Mouse (Mus musculus): ENCODE results near the gene Nfkbil1. TPM values are rescaled to one million over a fixed set of nuclear protein-coding genes. Genes with fewer than 3 reads are reported as not detected.

The Nfkbil1 gene
- polyA plus RNA-seq, 1 experiment: 57.1 TPM

DNA sequence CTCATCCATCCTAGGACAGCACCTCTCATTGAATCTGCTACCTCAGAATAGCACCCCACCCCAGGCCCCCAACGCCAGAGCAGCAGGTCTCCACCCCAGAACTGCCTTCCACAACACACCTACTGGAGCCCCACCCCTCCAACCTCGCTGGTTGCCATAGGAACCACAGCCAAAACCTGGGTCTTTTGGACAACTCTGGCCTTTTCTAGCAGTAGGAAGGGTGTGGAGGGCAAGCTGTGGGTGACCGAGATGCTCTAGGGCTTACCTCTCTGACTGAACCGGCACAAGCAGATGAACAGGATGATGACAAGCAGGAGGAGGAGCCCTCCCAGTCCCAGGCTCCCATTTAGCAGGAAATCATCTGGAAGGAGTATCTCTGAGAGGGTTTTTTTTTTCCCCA, 48.9 kb downstream of the Nfkbil1 start:
- Histone ChIP-seq H3K9me3 (no peaks in the 10 kb centered on the region), H3K4me3 (replicated peaks) (peak overlapping the region; percentile 90), H3K4me1 (peaks cover 74% of the 10 kb centered on the region), H3K27me3 (replicated peaks) (no peaks in the 10 kb centered on the region), H3K36me3 (replicated peaks; ENCODE audit: low read length) (peaks cover 24% of the 10 kb centered on the region)
- TF ChIP-seq FLI1 (IDR thresholded peaks at IDR 0.05; ENCODE audit: low read length) (no peak), GATA1 (IDR thresholded peaks at IDR 0.05; ENCODE audit: borderline replicate concordance, low read length) (no peak)

DNA sequence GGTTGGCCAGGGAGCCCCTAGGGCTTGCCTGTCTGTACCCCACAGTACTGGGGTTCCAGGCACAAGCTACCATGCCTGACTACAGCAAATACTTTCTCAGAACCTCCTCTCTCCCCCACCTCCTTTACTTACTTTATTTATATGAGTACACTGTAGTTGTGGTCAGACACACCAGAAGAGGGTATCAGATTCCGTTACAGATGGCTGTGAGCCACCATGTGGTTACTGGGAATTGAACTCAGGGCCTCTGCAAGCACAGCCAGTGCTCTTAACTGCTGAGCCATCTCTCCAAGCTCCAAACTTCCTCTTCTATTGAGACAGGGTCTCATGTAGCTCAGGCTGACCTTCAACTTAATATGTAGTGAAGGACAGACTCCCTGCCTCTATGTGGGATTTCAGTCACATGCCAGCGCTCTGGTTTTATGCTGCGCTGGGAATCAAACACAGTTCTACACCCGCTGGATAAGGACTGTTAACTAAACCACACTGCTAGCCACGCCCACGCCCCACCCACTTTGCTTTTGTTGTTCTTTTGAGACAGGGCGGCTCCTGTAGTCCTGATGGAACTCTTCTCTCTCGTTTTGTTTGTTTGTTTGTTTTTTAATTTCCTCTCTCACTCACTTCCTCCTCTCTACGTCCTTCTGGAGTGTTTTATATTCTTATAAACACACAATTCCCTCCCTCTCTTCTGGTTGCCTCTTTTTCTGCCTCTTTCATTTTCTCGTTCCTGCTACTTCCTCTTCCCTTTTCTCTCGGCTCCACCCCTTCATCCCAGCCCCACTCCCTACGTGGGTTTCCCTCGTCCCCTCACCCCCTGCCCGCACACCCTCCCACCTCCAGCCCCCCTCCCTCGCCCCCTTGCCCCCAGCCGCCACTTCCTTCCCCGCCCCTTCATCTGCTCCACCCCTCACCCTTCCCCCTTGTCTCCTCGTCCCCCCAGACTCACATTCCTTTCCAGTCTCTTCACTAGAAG, 49.7 kb downstream of the Nfkbil1 start:
- Histone ChIP-seq H3K4me3 (replicated peaks) (peak overlapping the region; percentile 90), H3K27me3 (replicated peaks) (no peaks in the 10 kb centered on the region), H3K9me3 (no peaks in the 10 kb centered on the region), H3K4me1 (peaks cover 66% of the 10 kb centered on the region), H3K36me3 (replicated peaks; ENCODE audit: low read length) (peaks cover 24% of the 10 kb centered on the region)
- TF ChIP-seq GATA1 (IDR thresholded peaks at IDR 0.05; ENCODE audit: borderline replicate concordance, low read length): no peak
- no peak for TF ChIP-seq FLI1 (IDR thresholded peaks at IDR 0.05; ENCODE audit: low read length)

DNA sequence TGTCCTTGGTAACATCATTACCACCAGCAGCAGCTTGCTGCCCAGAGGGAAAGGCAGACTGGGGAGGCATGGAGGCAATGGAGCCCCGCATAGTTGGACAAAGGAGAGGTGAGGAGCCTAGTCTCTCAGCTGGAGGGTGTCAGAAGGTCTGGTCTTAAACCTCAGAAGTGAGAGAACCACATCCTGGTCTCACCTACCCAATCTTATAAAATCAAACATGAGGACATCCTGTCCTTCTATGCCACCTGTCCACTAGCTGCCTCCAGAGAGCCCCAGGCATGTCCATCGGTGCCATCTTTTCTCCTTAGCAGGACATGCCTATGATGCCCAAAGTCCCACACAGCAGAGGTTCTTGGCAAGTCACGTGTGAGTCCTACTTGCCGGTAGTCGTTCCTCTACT, 55.5 kb downstream of the Nfkbil1 start:
- H3K27me3 ChIP-seq (replicated peaks): no peaks in the 10 kb centered on the region
- peaks cover 44% of the 10 kb centered on the region for H3K4me1 ChIP-seq
- TF ChIP-seq GATA1 (IDR thresholded peaks at IDR 0.05; ENCODE audit: borderline replicate concordance, low read length) (no peak), FLI1 (IDR thresholded peaks at IDR 0.05; ENCODE audit: low read length) (no peak)
- no peak overlapping the region for H3K4me3 ChIP-seq (replicated peaks)
- H3K9me3 ChIP-seq: no peaks in the 10 kb centered on the region
- H3K36me3 ChIP-seq (replicated peaks; ENCODE audit: low read length): peaks cover 43% of the 10 kb centered on the region

DNA sequence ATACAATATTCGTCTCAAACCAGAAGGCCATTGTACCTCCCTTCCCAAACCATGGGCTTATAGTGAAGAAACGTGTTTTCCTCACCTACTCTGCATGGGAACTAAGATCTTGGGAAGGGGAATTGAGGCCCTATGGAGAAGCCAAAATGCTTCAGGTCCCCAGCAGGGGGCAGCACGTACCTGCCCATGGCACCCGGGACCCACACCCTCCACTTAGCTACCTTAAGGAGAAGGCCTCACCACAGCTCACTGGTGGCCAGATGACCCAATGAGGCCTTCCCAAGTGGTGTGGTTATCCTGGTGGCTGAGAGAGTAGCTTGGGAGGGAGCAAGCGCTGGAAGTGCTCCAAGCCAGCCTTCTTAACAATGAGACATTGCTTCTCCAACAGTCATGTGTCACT, 57.1 kb downstream of the Nfkbil1 start:
- Histone ChIP-seq H3K4me1 (peaks cover 43% of the 10 kb centered on the region), H3K4me3 (replicated peaks) (no peak overlapping the region), H3K27me3 (replicated peaks) (no peaks in the 10 kb centered on the region), H3K36me3 (replicated peaks; ENCODE audit: low read length) (peaks cover 28% of the 10 kb centered on the region), H3K9me3 (no peaks in the 10 kb centered on the region)
- TF ChIP-seq FLI1 (IDR thresholded peaks at IDR 0.05; ENCODE audit: low read length): no peak
- no peak for TF ChIP-seq GATA1 (IDR thresholded peaks at IDR 0.05; ENCODE audit: borderline replicate concordance, low read length)

DNA sequence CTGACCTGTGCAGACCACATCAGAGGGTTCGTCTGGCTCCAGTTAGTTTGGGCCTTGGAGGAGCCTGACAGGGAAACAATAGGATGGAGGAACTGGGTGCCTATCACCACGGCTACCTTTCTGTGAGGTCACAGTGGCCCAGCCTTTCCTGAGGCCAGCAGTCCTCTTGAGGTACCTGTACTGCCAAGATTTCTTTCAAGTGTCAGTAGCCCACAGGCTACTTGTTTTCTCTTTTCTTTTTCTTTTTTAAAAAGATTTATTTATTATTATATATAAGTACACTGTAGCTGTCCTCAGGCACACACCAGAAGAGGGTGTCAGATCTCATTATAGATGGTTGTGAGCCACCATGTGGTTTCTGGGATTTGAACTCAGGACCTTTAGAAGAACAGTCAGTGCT, 59.6 kb downstream of the Nfkbil1 start, which contains the start of gene Aif1:
Aif1 (minus strand) TSS at position 101 of the 400 bp plus-strand sequence.
- H3K36me3 ChIP-seq (replicated peaks; ENCODE audit: low read length): peaks cover 21% of the 10 kb centered on the region
- TF ChIP-seq GATA1 (IDR thresholded peaks at IDR 0.05; ENCODE audit: borderline replicate concordance, low read length) (no peak), FLI1 (IDR thresholded peaks at IDR 0.05; ENCODE audit: low read length) (no peak)
- H3K4me3 ChIP-seq (replicated peaks): no peak within 1 kb of the TSS
- no peaks in the 10 kb centered on the region for H3K9me3 ChIP-seq
- H3K27me3 ChIP-seq (replicated peaks): no peaks in the 10 kb centered on the region
- peaks cover 59% of the 10 kb centered on the region for H3K4me1 ChIP-seq

DNA sequence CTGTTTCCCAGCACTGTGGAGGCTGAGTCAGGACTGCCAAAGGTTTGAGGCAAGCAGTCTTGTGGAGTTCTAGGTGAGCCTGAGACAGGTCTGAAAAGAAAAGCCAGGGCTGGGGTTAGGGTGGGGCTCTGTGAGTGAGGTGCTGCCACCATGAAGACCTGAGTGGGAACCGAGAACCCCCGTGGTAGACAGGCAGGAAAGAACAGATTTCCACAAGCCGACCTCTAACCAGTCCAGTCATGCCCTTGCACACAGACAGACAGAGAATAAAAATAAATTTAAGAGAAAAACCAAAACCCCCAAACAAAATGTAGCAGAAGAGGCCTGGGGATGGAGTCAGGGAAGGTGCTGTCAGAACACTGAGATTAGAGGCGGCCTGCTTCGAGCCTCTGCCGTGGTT, 60.2 kb downstream of the Nfkbil1 start:
- TF ChIP-seq FLI1 (IDR thresholded peaks at IDR 0.05; ENCODE audit: low read length) (no peak), GATA1 (IDR thresholded peaks at IDR 0.05; ENCODE audit: borderline replicate concordance, low read length) (no peak)
- no peak overlapping the region for H3K4me3 ChIP-seq (replicated peaks)
- H3K9me3 ChIP-seq: no peaks in the 10 kb centered on the region
- H3K4me1 ChIP-seq: peaks cover 58% of the 10 kb centered on the region
- no peaks in the 10 kb centered on the region for H3K27me3 ChIP-seq (replicated peaks)
- H3K36me3 ChIP-seq (replicated peaks; ENCODE audit: low read length): peaks cover 19% of the 10 kb centered on the region

DNA sequence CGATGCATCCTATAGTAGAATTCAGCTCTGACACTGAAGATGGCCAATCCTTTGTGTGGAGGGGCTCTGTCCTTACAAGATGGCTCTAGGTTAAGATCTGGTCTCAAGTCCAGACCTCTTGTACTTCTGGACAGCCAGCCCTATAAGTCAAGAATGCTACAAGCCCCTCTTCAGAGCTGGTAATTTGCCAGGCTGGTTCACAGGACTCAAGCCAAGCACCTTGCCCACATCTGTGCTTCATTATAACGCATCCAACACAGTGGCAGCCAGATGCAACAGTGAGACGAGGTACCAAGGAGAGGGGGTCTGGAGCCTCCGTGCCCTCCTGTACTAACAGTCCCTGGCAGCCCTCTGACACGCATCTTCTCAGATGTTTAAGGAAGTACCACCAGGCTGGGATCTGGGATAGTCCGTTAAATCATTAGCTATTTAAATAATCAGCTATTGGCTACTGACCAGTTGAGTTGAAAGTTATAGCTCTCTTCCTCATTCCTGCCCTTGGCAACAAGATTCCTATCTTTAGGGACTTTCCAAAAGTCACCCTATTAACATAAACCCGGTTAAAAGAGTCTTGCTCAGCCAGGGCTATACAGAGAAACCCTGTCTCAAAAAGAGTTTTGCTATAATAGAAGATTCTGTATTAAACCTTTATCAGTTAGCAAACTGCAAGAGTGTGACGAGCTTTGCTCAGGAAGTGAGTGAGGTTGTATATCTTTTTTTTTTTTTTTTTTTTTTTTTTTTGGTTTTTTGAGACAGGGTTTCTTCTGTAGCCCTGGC, 61.2 kb downstream of the Nfkbil1 start:
- Histone ChIP-seq H3K9me3 (no peaks in the 10 kb centered on the region), H3K27me3 (replicated peaks) (no peaks in the 10 kb centered on the region), H3K4me1 (peaks cover 52% of the 10 kb centered on the region), H3K36me3 (replicated peaks; ENCODE audit: low read length) (peaks cover 9% of the 10 kb centered on the region), H3K4me3 (replicated peaks) (peak overlapping the region; percentile 19)
- no peak for TF ChIP-seq GATA1 (IDR thresholded peaks at IDR 0.05; ENCODE audit: borderline replicate concordance, low read length)
- TF ChIP-seq FLI1 (IDR thresholded peaks at IDR 0.05; ENCODE audit: low read length): no peak

DNA sequence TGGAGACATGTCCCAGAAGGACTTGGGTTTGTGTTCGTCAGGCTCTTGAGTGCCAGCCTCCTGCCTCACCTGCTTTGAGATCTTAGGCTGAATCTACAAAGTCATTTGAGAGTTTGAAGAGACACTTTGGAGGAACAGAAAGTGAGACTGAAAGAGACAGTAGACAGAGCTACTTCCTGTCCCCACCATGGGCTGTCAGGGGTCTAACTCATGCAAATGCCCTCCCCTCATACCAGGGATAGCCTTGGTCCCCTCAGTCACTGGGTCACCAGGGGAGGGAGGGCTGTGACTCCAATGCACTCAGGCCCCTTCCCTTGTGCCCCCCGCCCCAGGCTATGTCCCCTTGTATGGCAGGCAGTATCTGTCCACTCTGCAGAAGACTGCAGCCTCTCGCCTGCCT, 62.3 kb downstream of the Nfkbil1 start:
- Histone ChIP-seq H3K36me3 (replicated peaks; ENCODE audit: low read length) (peaks cover 4% of the 10 kb centered on the region), H3K27me3 (replicated peaks) (no peaks in the 10 kb centered on the region), H3K4me1 (peaks cover 51% of the 10 kb centered on the region), H3K4me3 (replicated peaks) (peak overlapping the region; percentile 80), H3K9me3 (no peaks in the 10 kb centered on the region)
- TF ChIP-seq GATA1 (IDR thresholded peaks at IDR 0.05; ENCODE audit: borderline replicate concordance, low read length) (no peak), FLI1 (IDR thresholded peaks at IDR 0.05; ENCODE audit: low read length) (no peak)

DNA sequence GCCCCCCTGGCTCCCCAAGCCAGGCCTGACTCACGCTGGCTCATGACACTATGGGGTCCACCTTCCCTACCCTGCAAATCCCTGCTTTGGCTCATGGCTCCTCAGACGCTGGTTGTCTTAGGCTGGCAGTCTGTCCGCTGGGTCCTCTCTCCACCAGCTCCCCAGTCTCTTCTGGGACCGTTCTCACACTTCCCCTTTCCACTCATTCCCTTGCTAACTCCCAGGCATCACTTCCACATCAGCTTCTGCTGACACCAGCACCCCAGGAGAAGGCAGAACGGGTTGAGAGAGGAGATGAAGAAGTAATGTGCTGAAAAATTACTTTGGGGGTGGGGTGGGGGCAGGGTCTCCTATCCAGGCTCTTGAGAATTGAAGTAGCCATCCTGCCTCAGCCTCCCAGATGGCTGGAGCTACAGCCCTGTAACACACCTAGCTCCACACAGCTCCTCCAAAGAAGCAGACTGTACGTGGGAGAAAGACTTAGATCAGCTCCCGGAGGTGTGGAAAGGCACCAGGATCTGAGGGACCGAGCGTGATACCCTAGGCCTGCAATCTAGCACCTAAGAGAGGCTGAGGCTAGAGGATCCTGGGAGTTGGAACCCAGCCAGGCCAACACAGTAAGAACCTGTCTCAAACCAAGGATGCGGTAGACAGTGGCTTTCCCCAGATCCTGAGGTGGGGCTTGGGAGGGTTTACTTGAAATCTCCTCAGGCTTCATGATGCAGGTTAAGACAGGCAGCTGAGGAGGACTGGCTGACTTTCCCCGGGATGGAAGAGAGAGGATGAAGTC, 63.0 kb downstream of the Nfkbil1 start:
- Histone ChIP-seq H3K36me3 (replicated peaks; ENCODE audit: low read length) (peaks cover 5% of the 10 kb centered on the region), H3K27me3 (replicated peaks) (no peaks in the 10 kb centered on the region), H3K4me3 (replicated peaks) (peak overlapping the region; percentile 78), H3K9me3 (no peaks in the 10 kb centered on the region), H3K4me1 (peaks cover 53% of the 10 kb centered on the region)
- TF ChIP-seq FLI1 (IDR thresholded peaks at IDR 0.05; ENCODE audit: low read length) (no peak), GATA1 (IDR thresholded peaks at IDR 0.05; ENCODE audit: borderline replicate concordance, low read length) (no peak)

Other genes with a start within 250 kb of the Nfkbil1 start
- 188 and 650 TPM in 2 replicates for gene Vars, start 234.8 kb downstream of the Nfkbil1 start, polyA plus RNA-seq (2012; ENCODE audit: insufficient read depth, low replicate concordance)
- 0.38 and 0.40 TPM in 2 replicates for gene Vwa7, start 219.2 kb downstream of the Nfkbil1 start, polyA plus RNA-seq (2012; ENCODE audit: insufficient read depth, low replicate concordance)
- 4.1 and 5.4 TPM in 2 replicates for gene Sapcd1, start 207.8 kb downstream of the Nfkbil1 start, polyA plus RNA-seq (2012; ENCODE audit: insufficient read depth, low replicate concordance)
- 10.5 and 10.9 TPM in 2 replicates for gene Msh5, start 189.0 kb downstream of the Nfkbil1 start, polyA plus RNA-seq (2012; ENCODE audit: insufficient read depth, low replicate concordance)
- gene Clic1, start 185.8 kb downstream of the Nfkbil1 start, polyA plus RNA-seq (2012; ENCODE audit: insufficient read depth, low replicate concordance): 244 and 373 TPM in 2 replicates
- gene Ddah2, start 176.8 kb downstream of the Nfkbil1 start, polyA plus RNA-seq (2012; ENCODE audit: insufficient read depth, low replicate concordance): 30.5 and 36.5 TPM in 2 replicates
- 14.8 and 15.5 TPM in 2 replicates for gene Ly6g6c, start 170.4 kb downstream of the Nfkbil1 start, polyA plus RNA-seq (2012; ENCODE audit: insufficient read depth, low replicate concordance)
- 53.5 and 66.3 TPM in 2 replicates for gene Mpig6b, start 169.6 kb downstream of the Nfkbil1 start, polyA plus RNA-seq (2012; ENCODE audit: insufficient read depth, low replicate concordance)
- not detected in 2 replicates for gene Ly6g6e, start 158.9 kb downstream of the Nfkbil1 start, polyA plus RNA-seq (2012; ENCODE audit: insufficient read depth, low replicate concordance)
- gene Ly6g6d, start 157.7 kb downstream of the Nfkbil1 start, polyA plus RNA-seq (2012; ENCODE audit: insufficient read depth, low replicate concordance): 79.9 and 106 TPM in 2 replicates
- 517 and 745 TPM in 2 replicates for gene Ly6g6f, start 150.2 kb downstream of the Nfkbil1 start, polyA plus RNA-seq (2012; ENCODE audit: insufficient read depth, low replicate concordance)
- gene Abhd16a, start 146.5 kb downstream of the Nfkbil1 start, polyA plus RNA-seq (2012; ENCODE audit: insufficient read depth, low replicate concordance): 211 and 290 TPM in 2 replicates
- gene Ly6g5c, start 127.5 kb downstream of the Nfkbil1 start, polyA plus RNA-seq (2012; ENCODE audit: insufficient read depth, low replicate concordance): not detected in 2 replicates
- gene Ly6g5b, start 120.4 kb downstream of the Nfkbil1 start, polyA plus RNA-seq (2012; ENCODE audit: insufficient read depth, low replicate concordance): 0.23 TPM in 1 of 2 replicates, not detected in the other
- 46.5 and 57.4 TPM in 2 replicates for gene Gpank1, start 114.3 kb downstream of the Nfkbil1 start, polyA plus RNA-seq (2012; ENCODE audit: insufficient read depth, low replicate concordance)
- 75.6 and 82.2 TPM in 2 replicates for gene Csnk2b, start 113.7 kb downstream of the Nfkbil1 start, polyA plus RNA-seq (2012; ENCODE audit: insufficient read depth, low replicate concordance)
- gene D17H6S53E, start 109.4 kb downstream of the Nfkbil1 start, polyA plus RNA-seq (2012; ENCODE audit: insufficient read depth, low replicate concordance): 3.2 and 6.1 TPM in 2 replicates
- gene Apom, start 103.7 kb downstream of the Nfkbil1 start, polyA plus RNA-seq (2012; ENCODE audit: insufficient read depth, low replicate concordance): not detected in 2 replicates
- gene Bag6, start 100.6 kb downstream of the Nfkbil1 start, polyA plus RNA-seq (2012; ENCODE audit: insufficient read depth, low replicate concordance): 613 and 1,584 TPM in 2 replicates
- gene Prrc2a, start 70.9 kb downstream of the Nfkbil1 start, polyA plus RNA-seq (2012; ENCODE audit: insufficient read depth, low replicate concordance): 1,080 and 3,273 TPM in 2 replicates
- 2.5 and 22.3 TPM in 2 replicates for gene Aif1, start 59.7 kb downstream of the Nfkbil1 start, polyA plus RNA-seq (2012; ENCODE audit: insufficient read depth, low replicate concordance)
- 5.9 and 24.8 TPM in 2 replicates for gene Lst1, start 47.4 kb downstream of the Nfkbil1 start, polyA plus RNA-seq (2012; ENCODE audit: insufficient read depth, low replicate concordance)
- gene Ltb, start 41.4 kb downstream of the Nfkbil1 start, polyA plus RNA-seq (2012; ENCODE audit: insufficient read depth, low replicate concordance): 12.1 TPM in 1 of 2 replicates, not detected in the other
- gene Tnf, start 33.8 kb downstream of the Nfkbil1 start, polyA plus RNA-seq (2012; ENCODE audit: insufficient read depth, low replicate concordance): 2.9 and 3.5 TPM in 2 replicates
- 0.85 TPM in 1 of 2 replicates, not detected in the other for gene Lta, start 30.4 kb downstream of the Nfkbil1 start, polyA plus RNA-seq (2012; ENCODE audit: insufficient read depth, low replicate concordance)
- gene Gm16181, start 15.0 kb downstream of the Nfkbil1 start, polyA plus RNA-seq (2012; ENCODE audit: insufficient read depth, low replicate concordance): not detected in 2 replicates
- 0.86 TPM in 1 of 2 replicates, not detected in the other for gene Atp6v1g2, start 2.1 kb downstream of the Nfkbil1 start, polyA plus RNA-seq (2012; ENCODE audit: insufficient read depth, low replicate concordance)
- gene Ddx39b, start 6.0 kb upstream of the Nfkbil1 start, polyA plus RNA-seq (2012; ENCODE audit: insufficient read depth, low replicate concordance): 83.5 and 158 TPM in 2 replicates
- gene H2-D1, start 26.9 kb upstream of the Nfkbil1 start, polyA plus RNA-seq (2012; ENCODE audit: insufficient read depth, low replicate concordance): 170 and 362 TPM in 2 replicates
- gene H2-Q1, start 84.6 kb upstream of the Nfkbil1 start, polyA plus RNA-seq (2012; ENCODE audit: insufficient read depth, low replicate concordance): 1.5 and 7.3 TPM in 2 replicates
- 6.7 TPM in 1 of 2 replicates, not detected in the other for gene H2-Q2, start 106.5 kb upstream of the Nfkbil1 start, polyA plus RNA-seq (2012; ENCODE audit: insufficient read depth, low replicate concordance)
- 13.9 and 46.4 TPM in 2 replicates for gene H2-Q4, start 143.8 kb upstream of the Nfkbil1 start, polyA plus RNA-seq (2012; ENCODE audit: insufficient read depth, low replicate concordance)
- 2.5 and 4.2 TPM in 2 replicates for gene H2-Q6, start 189.1 kb upstream of the Nfkbil1 start, polyA plus RNA-seq (2012; ENCODE audit: insufficient read depth, low replicate concordance)
- gene H2-Q7, start 203.4 kb upstream of the Nfkbil1 start, polyA plus RNA-seq (2012; ENCODE audit: insufficient read depth, low replicate concordance): 3.2 and 20.1 TPM in 2 replicates
- gene H2-Q10, start 234.3 kb upstream of the Nfkbil1 start, polyA plus RNA-seq (2012; ENCODE audit: insufficient read depth, low replicate concordance): 0.27 and 2.5 TPM in 2 replicates

Measured in megakaryocyte, embryonic 14.5 days (primary cell).